Mouse (Mus musculus): ENCODE measurements around the gene 1810037I17Rik. TPM values are rescaled to one million over a fixed set of nuclear protein-coding genes. Genes with fewer than 3 reads are reported as not detected.
A peak's percentile ranks its signal among the peaks of the same experiment; 100 is the strongest.
"Not testable (repeated sequence)": the region's sequence is repeated elsewhere in the genome, so short reads cannot be mapped to it uniquely, and the experiment has no call there.

1810037I17Rik gene
- total RNA-seq, 2 experiments from 2014 or later, result 51.0 to 52.6 TPM

- no peak for DNase-seq (ENCODE audit: low spot score in 2 of 2)
These were observed 5.7 kb downstream of the 1810037I17Rik start for GRCm38 (mm10) chr3:122929723-122930122.

- DNase-seq (ENCODE audit: low spot score in 2 of 2), result no peak
These were observed 8.5 kb downstream of the 1810037I17Rik start for GRCm38 (mm10) chr3:122932466-122932865.

GRCm38 (mm10) chr3:122937176-122937575 lies 13.2 kb downstream of the 1810037I17Rik start:
- not testable (repeated sequence) for DNase-seq (ENCODE audit: low spot score in 2 of 2)

GRCm38 (mm10) chr3:122939215-122939614 lies 15.2 kb downstream of the 1810037I17Rik start:
- DNase-seq (ENCODE audit: low spot score in 2 of 2), result peak in 1 of 2 experiments; percentile 63

- DNase-seq (ENCODE audit: low spot score in 2 of 2), result no peak
These were observed 19.4 kb downstream of the 1810037I17Rik start for GRCm38 (mm10) chr3:122943387-122943890.

GRCm38 (mm10) chr3:122950129-122950528 lies 26.1 kb downstream of the 1810037I17Rik start:
- no peak for DNase-seq (ENCODE audit: low spot score in 2 of 2)

GRCm38 (mm10) chr3:122964301-122964700 lies 40.3 kb downstream of the 1810037I17Rik start:
- DNase-seq (ENCODE audit: low spot score in 2 of 2), result no peak

- no peak for DNase-seq (ENCODE audit: low spot score in 2 of 2)
These were observed 44.4 kb downstream of the 1810037I17Rik start for GRCm38 (mm10) chr3:122968391-122968790.

- no peak for DNase-seq (ENCODE audit: low spot score in 2 of 2)
These were observed 48.3 kb downstream of the 1810037I17Rik start for GRCm38 (mm10) chr3:122972126-122972822.

GRCm38 (mm10) chr3:122974833-122975232 lies 50.8 kb downstream of the 1810037I17Rik start:
- DNase-seq (ENCODE audit: low spot score in 2 of 2), result no peak

GRCm38 (mm10) chr3:122975363-122975762 lies 51.4 kb downstream of the 1810037I17Rik start:
- DNase-seq (ENCODE audit: low spot score in 2 of 2), result no peak

Other genes with a start within 250 kb of the 1810037I17Rik start
- gene Pde5a, start 195.3 kb upstream of the 1810037I17Rik start, total RNA-seq (2021), result 10 to 100 TPM in 1 of 2 experiments, 1 to 10 TPM in 1; 8.7 to 15.7 TPM
- gene Fabp2, start 29.1 kb upstream of the 1810037I17Rik start, total RNA-seq (2021), result not detected
- gene Gm10959, start 4.8 kb upstream of the 1810037I17Rik start, total RNA-seq (2021), result not detected
- gene Usp53, start 60.3 kb downstream of the 1810037I17Rik start, total RNA-seq (2021), result 10 to 100 TPM; 23.7 to 26.0 TPM
- gene Myoz2, start 110.8 kb downstream of the 1810037I17Rik start, total RNA-seq (2021), result not detected

All from layer of hippocampus, postnatal 14 days (tissue).